Mouse (Mus musculus) megakaryocyte-erythroid progenitor cell, adult 5-6 weeks (primary cell): ENCODE results near the gene Fat1. TPM values are rescaled to one million over a fixed set of nuclear protein-coding genes. Genes with fewer than 3 reads are reported as not detected.

Source experiments
- ATAC-seq: replicated peaks from 2 replicates; pipeline ENCODE4 v1.8.0; 2016; ENCODE audit warnings: mild to moderate bottlenecking, inconsistent platforms; ENCODE audit not compliant: severe bottlenecking, poor library complexity, low FRiP score, low TSS enrichment
- total RNA-seq, 2 experiments: library from RNA; stranded (forward) in 1 of 2; stranded (reverse) in 1 of 2; fragments of 200-1000, 215-1000 nt in 1 of 2; fragments of >200 nt in 1 of 2; fragmentation: Nextera tagmentation in 1 of 2; gene quantifications; 2 replicates each; pipeline ENCODE4 v1.2.3; 2014 to 2017

Fat1 gene
- total RNA-seq, 2 experiments from 2014 or later, result 0.09 TPM; not detected in 1

DNA sequence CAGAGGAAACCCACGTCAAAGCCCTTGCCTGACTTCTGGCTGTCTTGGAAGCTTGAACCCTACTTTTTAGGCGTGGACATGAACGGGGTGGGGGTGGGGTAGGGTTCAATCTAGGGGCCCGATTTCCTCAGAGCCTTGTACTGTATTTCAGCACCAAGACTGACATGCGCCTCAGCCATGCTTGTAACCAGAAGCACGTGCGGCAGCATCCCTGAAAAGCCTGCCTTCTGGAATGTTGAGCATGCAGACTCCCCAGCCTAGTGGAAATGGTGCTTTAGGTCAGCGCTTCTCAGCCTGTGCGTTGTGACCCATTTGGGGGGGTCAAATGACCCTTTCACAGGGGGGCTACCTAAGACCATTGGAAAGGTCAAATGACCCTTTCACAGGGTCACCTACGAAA, 25.2 kb downstream of the Fat1 start:
- ATAC-seq, result no peak

DNA sequence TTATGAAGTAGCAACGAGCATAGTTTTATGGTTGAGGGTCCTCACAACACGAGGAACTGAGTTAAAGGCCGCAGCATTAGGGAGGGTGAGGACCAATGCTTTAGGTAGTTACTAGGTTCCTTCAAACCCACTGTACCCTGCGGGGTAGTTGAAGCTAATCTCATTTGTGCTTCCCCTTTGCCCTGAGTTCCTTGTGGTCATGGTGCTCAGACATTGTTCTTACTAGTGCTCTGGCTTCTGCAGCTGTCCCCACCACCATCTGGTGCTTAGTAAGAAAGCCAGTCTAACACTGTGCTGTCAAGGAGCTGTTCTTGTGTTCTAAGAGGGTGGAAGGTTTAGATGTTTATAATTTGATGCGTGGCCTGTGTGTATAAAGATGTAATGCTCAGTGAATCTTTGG, 25.7 kb downstream of the Fat1 start:
- ATAC-seq, result no peak

DNA sequence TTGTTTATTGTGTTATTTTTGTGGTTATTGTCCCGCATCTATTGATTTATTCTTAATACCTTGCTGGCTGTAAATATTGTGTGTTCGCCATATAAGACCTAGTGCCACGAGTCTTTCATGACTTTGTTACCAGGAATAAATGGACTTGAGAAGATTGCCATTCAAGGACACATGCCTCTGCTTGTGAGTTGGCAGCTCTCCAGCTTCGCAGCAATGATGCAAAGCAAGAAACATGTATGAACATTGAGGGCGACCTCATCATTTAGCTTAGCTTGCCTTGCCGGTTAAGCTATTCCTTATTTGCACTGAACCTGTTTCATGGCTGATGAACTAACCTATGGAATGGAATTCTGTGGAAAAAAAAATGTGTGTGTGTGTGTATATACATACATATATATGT, 26.2 kb downstream of the Fat1 start:
- no peak for ATAC-seq

DNA sequence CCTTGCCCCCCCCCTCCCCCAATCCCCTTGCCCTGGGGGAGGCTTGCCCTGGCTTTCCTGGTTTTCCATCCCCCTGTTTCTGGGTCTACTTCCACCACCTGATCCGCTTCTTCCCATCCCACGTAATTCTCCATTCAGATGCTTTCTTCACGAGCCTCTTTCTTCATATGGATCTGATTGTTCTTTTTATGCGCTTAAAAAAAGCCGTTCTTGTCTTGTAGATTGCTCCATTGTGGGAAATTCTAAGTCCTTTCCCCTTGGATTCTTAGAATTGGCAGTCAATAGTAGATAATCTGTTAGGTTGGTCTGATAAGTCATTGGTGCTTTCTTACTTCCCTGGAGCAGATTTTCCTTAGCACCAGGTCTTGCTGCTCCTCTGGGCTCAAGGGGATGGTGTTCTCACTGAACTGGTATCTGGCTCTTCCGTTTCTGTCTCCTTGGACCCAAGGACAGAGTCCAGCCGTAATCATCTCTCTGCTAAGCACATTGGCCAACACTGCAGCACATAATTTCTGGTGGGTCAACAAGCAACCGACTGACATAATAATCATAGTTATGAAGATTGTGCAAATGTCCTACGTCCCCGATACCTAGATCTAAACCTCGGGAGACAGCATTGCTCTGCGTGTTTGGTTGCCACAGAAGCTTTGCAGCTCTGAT, 27.5 kb downstream of the Fat1 start:
- ATAC-seq, result no peak

DNA sequence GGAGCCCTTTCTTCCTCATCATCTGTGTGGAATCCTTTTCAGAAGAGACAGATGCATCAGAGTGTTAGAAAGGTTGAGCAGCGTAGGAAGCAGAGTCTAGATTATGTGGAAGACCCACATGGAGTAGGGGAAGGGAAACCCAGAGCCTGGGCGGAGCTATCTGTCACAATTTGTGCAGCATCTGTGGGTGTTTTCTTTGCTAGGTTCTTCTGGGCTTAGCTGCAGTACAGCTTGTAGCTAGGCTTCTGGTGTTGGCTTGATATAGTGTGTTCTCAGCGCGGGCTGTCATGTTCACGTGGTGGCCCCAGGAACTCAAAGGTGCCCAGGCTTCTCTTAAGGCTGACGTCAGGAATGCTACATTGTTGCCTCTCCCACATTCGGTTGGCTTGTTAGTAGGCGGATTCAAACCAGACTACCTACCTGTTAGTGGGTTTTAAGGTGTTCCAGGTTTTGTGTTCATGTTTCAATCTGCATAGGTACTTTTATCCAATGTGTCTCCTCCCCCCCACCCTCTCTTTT, 32.3 kb downstream of the Fat1 start:
- no peak for ATAC-seq

DNA sequence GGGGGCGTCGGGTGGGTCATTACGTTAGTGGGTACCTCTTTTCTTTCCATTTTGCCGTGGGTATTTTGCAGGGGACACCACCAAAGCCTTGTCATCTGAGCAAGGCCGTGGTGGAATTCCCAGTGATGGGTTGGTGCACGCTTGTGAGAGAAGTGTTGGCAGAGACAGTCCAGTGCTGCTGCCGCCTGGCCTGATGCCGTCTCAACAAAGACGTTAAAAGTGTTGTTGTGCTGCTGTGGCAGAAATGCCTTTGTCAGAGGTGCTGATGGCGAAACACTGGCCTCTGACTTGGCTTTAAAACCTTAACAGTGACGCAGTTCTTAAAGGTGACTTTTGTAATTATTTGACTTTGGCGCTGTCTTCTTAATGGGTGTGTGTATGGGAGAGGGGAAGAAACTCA, 34.8 kb downstream of the Fat1 start:
- no peak for ATAC-seq

DNA sequence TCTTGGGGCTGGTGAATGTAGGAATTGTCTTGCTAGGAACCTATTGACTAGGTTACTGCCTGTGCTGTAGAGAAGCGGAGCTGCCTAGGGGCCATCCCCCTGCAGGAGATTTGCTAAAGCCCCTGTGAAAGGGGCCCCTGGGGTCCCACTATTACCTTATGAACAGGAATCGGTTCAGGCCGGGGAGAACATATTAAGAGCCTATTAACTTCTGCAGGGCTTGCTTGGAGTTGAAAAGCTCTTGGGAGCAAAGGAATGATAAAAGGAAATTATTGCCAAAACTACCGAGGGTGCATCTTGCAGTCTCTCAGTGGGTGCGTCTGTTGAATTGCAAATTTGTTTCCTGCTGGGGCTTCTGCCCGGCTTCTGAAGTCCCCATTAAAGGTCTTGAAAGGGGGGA, 36.1 kb downstream of the Fat1 start:
- ATAC-seq, result no peak

DNA sequence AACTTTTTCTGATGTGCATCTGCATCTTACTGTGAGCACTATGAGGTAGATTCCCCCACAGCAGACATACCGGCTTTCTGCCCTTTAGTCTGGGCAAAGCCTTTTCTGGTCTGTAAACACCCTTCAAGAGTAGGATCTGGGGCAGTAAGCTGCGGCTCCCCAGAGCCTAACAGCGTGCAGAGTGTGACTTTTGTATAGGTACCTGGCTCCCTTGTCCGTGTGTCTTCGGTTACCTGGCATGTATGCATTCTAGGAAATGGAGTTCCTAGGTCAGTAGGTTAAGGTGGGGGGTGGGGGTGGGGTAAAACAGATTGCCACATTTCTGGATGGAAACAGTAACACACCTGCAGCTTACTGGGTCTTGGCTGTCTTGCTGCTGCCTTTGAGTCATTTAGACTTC, 36.7 kb downstream of the Fat1 start:
- no peak for ATAC-seq

DNA sequence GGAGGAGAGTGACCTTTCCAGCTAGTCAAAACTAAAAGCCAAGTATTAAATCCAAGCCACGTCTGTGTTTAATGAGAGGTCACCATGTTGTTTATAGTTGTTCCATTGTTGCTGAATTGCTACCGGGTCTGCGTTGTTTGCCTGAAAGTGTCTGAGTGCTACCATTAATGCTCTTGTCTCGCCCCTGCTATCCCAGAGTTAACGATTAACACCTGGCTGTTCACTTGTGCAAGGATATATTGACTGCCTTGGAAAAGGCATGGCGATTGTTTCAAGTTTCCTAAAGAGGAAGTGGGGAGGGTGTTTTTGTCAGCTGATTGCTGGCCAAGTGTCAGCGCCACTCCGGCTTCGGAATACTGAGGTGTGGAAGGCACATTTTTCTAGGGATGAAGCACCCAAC, 39.9 kb downstream of the Fat1 start:
- no peak for ATAC-seq

DNA sequence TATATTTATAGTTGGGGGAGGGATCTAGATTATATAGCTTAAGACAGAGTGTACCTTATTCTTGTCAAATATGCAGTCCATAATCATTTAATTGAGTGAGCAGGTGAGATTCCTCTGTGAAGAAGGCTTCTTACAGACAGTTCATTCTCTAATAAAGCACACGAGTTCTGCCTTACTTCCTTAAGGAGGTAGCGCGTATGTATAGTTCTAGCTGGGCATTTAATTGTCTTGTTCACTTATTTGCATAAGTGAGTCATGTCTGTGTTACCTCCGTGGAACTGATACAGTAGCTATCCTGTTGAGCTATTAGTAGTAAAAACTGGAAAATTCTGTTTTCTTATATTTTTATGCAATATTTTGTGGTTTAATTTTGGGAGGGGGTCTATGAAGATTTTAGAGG, 40.4 kb downstream of the Fat1 start:
- ATAC-seq, result no peak

DNA sequence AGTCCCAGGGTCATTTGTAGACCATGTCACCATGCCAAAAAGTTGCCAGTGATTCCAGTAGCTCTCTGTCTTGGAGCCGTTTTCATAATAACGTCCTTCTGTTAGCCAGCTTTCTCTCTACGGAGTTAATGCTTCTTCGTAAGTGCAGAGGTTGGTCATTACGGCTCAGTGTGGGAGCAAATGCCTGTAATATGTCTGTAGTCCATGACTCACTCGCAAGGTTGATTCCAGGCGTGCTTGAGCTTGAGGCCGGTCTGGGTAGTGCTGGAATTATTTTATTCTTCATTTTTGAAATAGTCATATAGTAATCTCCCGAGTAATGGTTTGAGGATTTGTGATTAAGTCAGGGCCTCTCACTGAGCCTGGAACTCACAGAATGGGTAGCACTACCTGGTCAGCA, 43.4 kb downstream of the Fat1 start:
- ATAC-seq, result no peak

DNA sequence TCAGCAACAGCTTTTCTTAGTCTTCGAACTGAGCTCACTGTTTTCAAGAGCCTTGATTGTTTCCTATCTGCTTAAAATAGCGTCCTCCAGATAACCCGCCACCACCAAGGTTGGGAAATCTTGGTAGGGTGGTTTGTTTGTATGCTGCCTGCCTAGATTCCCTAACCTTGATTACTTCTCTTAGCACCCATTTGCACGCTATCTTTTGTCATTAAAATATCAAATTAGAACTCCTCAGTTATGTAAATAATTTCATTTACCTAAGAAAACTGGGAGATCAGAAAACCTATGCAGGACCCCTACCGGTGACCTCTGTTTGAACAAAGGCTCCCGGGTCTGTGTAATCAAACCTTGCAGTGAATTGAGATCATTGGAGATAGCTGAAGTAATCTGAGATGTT, 44.0 kb downstream of the Fat1 start:
- ATAC-seq, result no peak

DNA sequence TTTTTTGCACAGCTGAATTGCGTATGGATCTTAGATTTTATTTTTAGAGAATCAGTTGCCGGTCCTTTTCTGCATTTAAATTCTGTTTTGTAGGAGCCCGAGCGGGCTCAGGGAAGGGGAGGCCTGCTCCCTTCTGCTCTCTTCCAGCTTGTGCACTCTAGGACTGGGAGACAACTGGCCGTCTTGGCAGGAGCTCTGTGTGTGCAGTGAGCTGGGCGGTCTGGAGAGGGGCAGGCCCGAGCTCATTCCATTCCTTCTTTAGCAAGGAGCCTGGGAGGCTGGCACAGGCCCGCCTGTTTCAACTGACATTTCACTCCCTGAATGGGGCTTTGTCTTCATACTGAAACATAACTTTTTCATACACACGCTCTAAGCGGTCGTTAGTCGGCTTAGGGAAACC, 44.8 kb downstream of the Fat1 start:
- ATAC-seq, result no peak

DNA sequence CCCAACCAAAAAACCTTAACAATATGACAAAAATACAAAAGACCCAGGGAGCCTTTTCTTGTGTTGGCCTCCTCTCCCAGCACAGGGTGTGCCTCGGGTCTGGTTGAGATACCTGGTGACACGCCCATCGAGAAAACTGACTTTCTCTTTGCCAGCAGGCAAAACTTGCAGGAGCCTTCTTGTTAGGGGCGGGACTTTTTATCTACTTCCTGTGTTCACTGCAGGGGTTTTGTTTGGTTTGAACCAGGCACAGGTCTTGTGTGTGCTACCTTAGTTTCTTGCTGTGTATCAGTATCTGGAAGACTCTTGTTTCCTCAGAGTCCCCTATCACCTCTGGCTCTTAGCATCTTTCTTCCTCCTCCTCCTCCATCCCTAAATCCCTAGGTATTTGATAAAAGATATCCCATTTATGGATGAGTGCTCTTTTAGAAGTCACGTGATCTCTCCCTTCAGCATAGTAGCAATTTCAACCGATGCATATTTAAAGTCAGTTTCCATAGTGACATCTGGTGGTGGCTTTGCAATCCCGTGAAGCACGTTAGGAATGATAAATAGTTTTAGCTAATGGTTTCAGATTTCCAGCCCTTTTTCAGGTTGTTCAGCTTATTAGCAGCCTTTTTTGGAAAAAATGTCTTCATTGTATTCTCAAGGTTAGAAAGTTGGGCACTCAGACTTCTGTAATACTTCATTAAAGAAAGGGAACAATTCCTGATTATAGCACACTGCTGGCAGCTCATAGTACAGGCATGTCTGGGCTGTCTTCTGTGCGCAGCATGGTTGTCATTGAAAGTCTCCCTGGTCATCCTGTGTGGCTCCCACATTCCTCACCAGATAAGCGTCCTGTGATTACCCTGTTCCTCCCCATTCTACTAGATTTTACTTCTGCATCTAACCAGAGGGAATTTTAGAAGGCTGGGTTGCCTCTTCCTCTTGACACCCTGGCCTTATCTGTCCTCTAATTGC, 50.4 kb downstream of the Fat1 start:
- ATAC-seq, result no peak

DNA sequence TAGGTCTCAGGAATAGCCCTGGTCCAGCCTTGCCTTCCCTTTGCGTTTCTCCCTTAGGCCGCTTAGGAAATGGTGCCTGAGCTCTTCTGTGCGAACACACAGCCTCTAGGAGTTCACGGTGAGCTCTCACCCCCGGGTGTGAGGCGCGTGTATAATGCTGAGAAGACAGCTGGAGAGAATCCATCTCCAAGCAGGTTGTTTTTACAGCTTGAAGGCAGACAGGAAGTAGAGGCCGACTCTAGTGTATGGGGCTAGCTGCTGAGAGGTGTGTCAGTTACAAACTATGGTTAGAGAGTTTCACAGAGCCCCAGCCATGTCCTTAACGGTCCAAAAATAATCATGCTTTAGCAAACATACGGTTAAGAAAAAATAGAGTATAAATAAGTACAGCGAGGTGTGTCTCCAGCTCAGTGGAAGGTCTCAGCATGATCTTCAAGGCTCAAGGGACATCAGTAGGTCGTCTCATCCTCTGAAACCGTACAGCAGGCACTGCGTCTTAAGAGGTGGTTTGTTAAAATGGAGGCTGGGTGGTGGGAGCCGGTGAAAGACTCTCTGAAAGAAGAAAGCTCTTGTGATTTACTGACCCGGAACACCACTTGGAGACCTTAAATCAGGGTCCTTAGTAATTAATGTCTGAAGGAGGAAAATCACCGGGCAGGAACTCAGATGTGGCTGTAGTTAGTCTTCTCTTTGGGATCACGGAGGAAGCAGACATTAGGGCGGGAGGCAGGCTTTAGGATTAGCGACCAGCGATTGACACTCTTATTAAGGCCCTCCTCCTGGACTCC, 56.6 kb downstream of the Fat1 start:
- no peak for ATAC-seq

DNA sequence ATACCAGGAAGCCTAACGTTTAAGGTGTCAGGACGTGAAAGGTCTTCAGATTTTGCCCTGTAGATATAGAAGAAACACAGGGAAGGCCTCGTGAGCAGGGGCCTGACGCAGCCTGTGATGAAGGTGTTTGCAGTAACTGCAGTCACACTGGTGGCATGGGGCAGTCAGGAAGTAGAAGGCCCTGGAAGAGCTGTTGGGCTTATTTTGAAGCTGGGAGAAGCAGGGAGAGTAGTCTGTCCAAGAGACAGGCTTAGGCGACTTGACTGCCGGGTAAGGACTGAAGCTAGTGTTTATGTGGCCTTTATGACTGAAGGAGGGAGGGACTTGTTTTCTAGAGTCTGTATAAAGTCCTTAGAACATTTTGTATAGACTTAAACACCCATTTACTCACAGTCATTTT, 57.4 kb downstream of the Fat1 start:
- no peak for ATAC-seq

DNA sequence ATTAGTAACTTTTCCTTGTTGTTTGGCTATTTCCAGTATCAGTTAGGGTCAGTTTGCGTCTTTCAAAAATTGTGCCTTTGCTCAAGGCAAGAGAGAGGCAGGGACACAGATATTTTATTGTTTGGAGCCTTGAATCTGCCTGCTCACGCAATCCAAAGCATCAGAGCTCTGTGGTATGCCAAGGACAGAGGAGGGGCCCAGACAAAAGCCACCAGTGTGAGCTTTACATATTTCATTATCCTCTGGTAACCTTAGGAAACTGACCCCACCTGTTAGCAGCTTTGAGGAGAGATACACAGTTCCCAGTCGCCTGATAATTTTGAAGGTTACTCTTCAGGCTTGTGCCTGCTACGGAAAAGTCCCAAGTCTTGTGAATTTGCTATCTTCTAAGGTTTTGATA, 58.1 kb downstream of the Fat1 start:
- no peak for ATAC-seq

DNA sequence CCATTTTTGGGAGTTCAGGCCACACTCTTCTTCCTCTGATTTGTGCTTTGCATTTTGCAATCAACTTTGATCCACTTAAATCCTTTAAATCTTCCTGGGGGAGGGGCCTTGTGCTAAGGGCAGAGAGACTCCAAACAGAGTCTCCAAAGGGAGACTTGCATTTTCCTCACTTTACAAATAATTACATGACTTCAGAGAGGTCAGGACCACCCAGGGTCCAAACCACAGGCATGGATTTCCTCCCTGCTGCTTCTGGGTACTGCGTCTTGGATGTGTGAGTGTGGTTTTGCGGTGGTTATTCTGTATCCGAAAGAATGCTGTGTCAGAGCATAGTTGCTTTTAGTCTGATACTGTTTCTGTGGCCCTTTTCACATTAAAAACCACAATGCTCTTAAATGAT, 61.2 kb downstream of the Fat1 start:
- ATAC-seq, result no peak

DNA sequence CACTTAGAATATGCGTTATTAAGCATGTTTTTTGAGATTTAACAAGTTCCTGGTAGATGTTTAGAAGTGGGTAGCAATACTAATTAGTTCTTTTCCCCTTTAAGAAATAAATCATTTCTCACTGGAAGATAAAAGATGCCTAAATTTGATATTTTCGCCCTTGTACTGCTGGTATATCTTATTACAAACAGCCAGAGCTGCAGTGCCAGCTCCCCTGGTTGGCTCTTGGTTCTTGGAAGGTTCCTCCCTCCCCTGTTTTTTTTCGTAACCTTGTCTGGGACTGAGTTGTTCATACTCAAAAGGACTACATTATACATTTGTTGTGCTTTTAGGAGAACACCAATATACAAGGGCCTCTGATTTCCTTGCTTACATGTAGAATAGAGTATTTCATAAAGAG, 62.1 kb downstream of the Fat1 start:
- no peak for ATAC-seq

DNA sequence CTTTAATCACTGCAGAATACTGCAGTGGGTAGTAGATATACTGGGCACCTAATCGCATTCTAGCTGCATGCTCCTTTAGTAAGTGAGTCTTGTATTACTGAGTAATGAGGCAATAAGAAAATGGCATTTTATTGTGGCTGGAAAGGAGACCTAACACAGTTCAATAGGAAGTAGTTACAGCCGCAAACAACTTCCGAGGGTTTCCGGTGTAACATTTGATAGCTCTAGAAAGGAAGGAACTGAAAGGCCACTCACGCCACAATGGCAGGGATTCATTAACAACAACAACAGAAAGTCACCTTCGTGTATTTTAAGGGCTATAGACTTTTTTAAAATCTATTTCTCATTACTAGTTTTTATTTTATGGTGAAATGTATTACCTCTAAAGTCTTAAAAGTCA, 62.6 kb downstream of the Fat1 start:
- no peak for ATAC-seq
